Mouse (Mus musculus): ENCODE results near the gene Mitf. TPM values are rescaled to one million over a fixed set of nuclear protein-coding genes. Genes with fewer than 3 reads are reported as not detected.

Gene Mitf
- polyA plus RNA-seq, 1 experiment from 2014 or later = 1.4 TPM

DNA sequence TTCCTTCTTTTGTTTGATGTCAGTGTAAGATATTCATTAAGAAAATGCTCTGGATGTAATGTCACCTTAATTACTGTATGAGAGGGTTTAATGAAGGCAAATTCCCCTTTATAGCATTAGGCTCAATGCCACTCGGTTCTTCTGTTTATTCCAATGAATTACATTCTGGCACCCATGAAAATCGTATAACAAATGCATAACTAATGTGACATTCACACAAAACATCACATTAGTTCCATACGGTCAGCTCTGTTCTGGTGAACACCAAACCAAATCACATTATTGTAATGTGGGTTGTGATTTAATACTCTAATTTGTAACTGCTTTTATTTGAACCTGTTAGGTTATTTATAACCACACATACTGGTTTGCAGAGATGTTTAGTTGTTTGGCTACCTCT is 231.7 kb downstream of the Mitf start:
- H3K4me1 ChIP-seq (ENCODE audit: control insufficient read depth, insufficient read depth, low read length) = no peaks in the 10 kb centered on the region
- no peak overlapping the region for H3K4me3 ChIP-seq (ENCODE audit: low read depth, low read length)
- H3K36me3 ChIP-seq (ENCODE audit: control insufficient read depth, insufficient read depth, low read length) = no peaks in the 10 kb centered on the region
- no peak for ATAC-seq (ENCODE audit: insufficient read depth, low FRiP score, low TSS enrichment)
- peaks cover 49% of the 10 kb centered on the region for H3K27me3 ChIP-seq (ENCODE audit: control insufficient read depth, insufficient read depth, low read length)
- DNase-seq (ENCODE audit: low spot score) = no peak
- no peaks in the 10 kb centered on the region for H3K9me3 ChIP-seq (ENCODE audit: control insufficient read depth, low read length)
- no peak overlapping the region for H3K27ac ChIP-seq (ENCODE audit: low read depth, low read length)
- no peak overlapping the region for H3K9ac ChIP-seq (ENCODE audit: low read length)
- 44% methylated on average over 3 of the region's 3 CpGs for WGBS
- no peak overlapping the region for H3K4me2 ChIP-seq (ENCODE audit: low read depth)

DNA sequence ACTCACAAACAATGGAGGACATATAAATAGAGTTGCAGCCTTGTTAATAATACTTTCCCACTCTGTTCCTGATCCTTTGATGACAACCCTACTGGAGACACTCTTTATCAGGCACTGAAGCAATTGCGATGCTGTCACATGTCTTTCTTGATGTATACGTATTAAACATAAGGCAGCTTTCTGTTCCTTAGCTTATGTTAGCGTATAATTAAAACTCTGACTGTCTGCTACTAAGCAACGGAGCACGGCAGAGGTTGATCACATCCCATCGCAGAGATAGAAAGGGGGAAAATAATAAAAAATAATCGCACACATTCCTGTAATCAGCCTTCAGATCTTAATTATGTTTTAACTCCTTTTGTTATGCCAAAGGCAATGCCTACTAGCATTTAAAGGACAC is 234.9 kb downstream of the Mitf start:
- Histone ChIP-seq H3K4me2 (ENCODE audit: low read depth) (no peak overlapping the region), H3K27ac (ENCODE audit: low read depth, low read length) (no peak overlapping the region), H3K27me3 (ENCODE audit: control insufficient read depth, insufficient read depth, low read length) (peaks cover 35% of the 10 kb centered on the region), H3K9me3 (ENCODE audit: control insufficient read depth, low read length) (no peaks in the 10 kb centered on the region), H3K9ac (ENCODE audit: low read length) (no peak overlapping the region), H3K4me3 (ENCODE audit: low read depth, low read length) (no peak overlapping the region), H3K4me1 (ENCODE audit: control insufficient read depth, insufficient read depth, low read length) (peaks cover 4% of the 10 kb centered on the region; the same call in 1 of the 2 replicates), H3K36me3 (ENCODE audit: control insufficient read depth, insufficient read depth, low read length) (no peaks in the 10 kb centered on the region)
- 92% methylated on average over 7 of the region's 7 CpGs for WGBS
- ATAC-seq (ENCODE audit: insufficient read depth, low FRiP score, low TSS enrichment) (no peak), DNase-seq (ENCODE audit: low spot score) (no peak)

DNA sequence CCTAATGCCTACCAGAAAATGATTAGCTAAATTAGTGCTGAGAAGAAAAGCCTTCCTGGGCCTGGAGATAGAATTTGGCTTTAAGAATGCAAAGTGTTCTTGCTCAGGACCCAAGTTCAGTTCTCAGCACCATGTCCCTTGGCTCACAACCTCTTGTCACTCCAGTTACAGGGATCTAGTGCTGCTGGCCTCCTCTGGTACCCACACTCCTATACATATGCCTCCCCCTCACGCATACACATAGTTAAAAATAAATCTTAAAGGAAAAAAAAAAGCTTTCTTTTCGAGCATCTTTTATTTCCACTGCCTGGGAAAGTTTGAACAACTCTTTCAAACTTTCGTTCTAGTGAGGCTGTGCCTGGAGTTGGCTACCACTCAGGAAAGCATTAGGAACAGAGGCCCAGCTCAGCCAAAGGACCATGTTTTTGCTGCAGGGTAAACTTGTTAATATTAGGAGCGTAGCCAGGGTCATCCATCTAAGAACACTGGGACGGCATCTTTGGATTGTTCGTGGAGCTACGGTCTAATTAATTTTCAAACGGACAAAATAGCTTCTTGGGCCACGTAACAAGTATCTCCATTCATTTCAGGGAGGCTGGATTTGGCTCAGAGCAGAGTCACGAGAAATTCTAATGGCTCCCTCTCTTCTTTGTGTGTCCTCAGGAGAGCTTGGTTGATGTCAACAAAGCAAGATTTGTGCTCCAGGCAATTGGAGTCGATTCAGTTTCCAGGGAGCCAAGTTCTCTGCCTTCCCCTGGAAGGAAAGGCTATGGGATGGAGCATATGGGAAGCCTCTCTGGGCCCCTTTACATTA is 239.7 kb downstream of the Mitf start:
- peak; percentile 16; the same call in 1 of the 2 replicates for ATAC-seq (ENCODE audit: insufficient read depth, low FRiP score, low TSS enrichment)

DNA sequence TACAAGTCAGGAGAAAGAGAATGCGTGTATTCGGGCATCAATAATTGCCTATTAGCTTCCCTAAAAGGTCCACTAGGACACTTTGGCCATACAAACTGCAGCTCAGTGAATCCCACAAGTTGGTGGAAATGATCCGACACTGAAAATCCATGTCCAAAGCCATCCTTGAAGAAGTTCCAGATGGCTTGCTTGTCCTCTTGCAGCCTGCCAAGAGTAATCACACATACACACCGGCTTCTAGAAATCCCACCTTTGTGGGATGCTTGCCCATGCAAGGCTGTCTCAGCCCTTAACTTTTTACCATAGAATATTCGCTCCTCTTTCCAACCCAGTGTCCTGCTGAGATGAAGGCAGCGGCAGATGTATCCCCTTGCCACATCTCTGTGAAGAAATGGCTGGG is 240.9 kb downstream of the Mitf start:
- Histone ChIP-seq H3K27ac (ENCODE audit: low read depth, low read length) (no peak overlapping the region), H3K4me2 (ENCODE audit: low read depth) (no peak overlapping the region), H3K27me3 (ENCODE audit: control insufficient read depth, insufficient read depth, low read length) (peaks cover 14% of the 10 kb centered on the region), H3K36me3 (ENCODE audit: control insufficient read depth, insufficient read depth, low read length) (no peaks in the 10 kb centered on the region), H3K4me3 (ENCODE audit: low read depth, low read length) (no peak overlapping the region), H3K4me1 (ENCODE audit: control insufficient read depth, insufficient read depth, low read length) (peaks cover 13% of the 10 kb centered on the region; the same call in 1 of the 2 replicates), H3K9me3 (ENCODE audit: control insufficient read depth, low read length) (no peaks in the 10 kb centered on the region), H3K9ac (ENCODE audit: low read length) (no peak overlapping the region)
- DNase-seq (ENCODE audit: low spot score) (no peak), ATAC-seq (ENCODE audit: insufficient read depth, low FRiP score, low TSS enrichment) (no peak)
- WGBS = 57% methylated on average over 6 of the region's 6 CpGs

More for the DNA sequence above, 239.7 kb downstream of the Mitf start:
- WGBS = 54% methylated on average over 11 of the region's 11 CpGs
- Histone ChIP-seq H3K9ac (ENCODE audit: low read length) (no peak overlapping the region), H3K4me2 (ENCODE audit: low read depth) (no peak overlapping the region), H3K4me3 (ENCODE audit: low read depth, low read length) (no peak overlapping the region), H3K27ac (ENCODE audit: low read depth, low read length) (no peak overlapping the region), H3K4me1 (ENCODE audit: control insufficient read depth, insufficient read depth, low read length) (peaks cover 13% of the 10 kb centered on the region; the same call in 1 of the 2 replicates), H3K9me3 (ENCODE audit: control insufficient read depth, low read length) (no peaks in the 10 kb centered on the region), H3K27me3 (ENCODE audit: control insufficient read depth, insufficient read depth, low read length) (peaks cover 21% of the 10 kb centered on the region), H3K36me3 (ENCODE audit: control insufficient read depth, insufficient read depth, low read length) (no peaks in the 10 kb centered on the region)
- peak; percentile 43 for DNase-seq (ENCODE audit: low spot score)

DNA sequence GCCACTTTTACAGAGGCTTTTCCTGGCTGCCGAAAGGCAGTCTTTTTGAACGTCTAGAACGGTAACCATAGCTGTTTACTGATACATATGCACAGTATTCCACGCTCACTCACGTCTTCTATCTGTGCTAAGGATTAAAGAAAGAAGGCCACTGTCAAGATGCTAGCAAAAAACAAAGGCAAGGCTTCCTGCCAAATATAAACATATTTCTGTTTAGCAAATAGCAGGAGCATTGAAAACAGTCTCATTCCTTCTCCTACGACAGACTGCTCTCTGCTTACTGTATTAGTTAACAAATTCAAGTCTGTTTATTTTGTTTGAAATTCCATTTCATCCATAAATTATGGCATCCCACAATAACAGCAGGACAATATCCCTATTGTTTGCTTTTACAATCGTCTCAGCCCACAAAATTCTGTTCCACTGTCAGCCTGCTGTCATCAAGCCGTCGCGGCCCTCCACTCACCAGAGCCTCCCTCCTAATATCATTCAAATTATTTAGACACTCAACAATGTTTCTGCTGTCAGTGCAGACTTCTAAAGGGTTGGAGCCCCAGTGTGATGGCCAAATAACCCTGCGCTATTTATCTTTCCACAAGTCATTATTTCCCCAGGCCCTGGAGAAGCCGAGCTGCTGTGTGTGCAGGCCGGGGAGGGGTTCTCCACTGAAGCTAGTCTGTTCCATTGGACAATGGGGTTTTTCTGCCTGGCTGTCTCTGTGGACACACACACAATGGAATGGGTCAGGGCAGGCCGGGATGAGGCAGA is 242.0 kb downstream of the Mitf start:
- Histone ChIP-seq H3K9ac (ENCODE audit: low read length) (no peak overlapping the region), H3K27ac (ENCODE audit: low read depth, low read length) (peak overlapping the region; percentile 68), H3K4me1 (ENCODE audit: control insufficient read depth, insufficient read depth, low read length) (peaks cover 13% of the 10 kb centered on the region; the same call in 1 of the 2 replicates), H3K4me3 (ENCODE audit: low read depth, low read length) (no peak overlapping the region), H3K4me2 (ENCODE audit: low read depth) (no peak overlapping the region), H3K27me3 (ENCODE audit: control insufficient read depth, insufficient read depth, low read length) (peaks cover 5% of the 10 kb centered on the region; the same call in 1 of the 2 replicates), H3K36me3 (ENCODE audit: control insufficient read depth, insufficient read depth, low read length) (no peaks in the 10 kb centered on the region), H3K9me3 (ENCODE audit: control insufficient read depth, low read length) (no peaks in the 10 kb centered on the region)
- peak; percentile 74 for DNase-seq (ENCODE audit: low spot score)
- 28% methylated on average over 14 of the region's 14 CpGs for WGBS
- ATAC-seq (ENCODE audit: insufficient read depth, low FRiP score, low TSS enrichment) = peak; percentile 88

DNA sequence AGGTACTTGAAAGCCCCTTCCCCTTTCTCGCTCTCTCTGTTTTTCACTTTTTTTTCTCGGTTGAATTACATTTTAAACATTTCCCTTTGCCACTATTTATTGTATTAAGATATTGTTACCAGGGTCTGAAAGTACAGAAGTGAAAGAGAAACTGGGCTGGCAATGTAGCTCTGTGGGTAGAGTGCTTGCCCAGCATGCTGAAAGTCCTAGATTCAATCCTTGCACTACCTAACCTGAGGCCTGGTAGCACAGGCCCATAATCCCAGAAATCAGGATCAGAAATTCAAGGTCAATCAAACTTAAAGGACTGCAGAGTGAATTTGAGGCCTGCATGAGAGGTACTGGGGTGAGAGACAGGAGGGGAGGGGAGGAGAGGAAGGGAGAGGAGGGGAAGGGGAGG is 242.7 kb downstream of the Mitf start:
- peaks cover 13% of the 10 kb centered on the region; the same call in 1 of the 2 replicates for H3K4me1 ChIP-seq (ENCODE audit: control insufficient read depth, insufficient read depth, low read length)
- 34% methylated on average over 2 of the region's 2 CpGs for WGBS
- H3K9me3 ChIP-seq (ENCODE audit: control insufficient read depth, low read length) = no peaks in the 10 kb centered on the region
- H3K4me3 ChIP-seq (ENCODE audit: low read depth, low read length) = no peak overlapping the region
- H3K27ac ChIP-seq (ENCODE audit: low read depth, low read length) = peak overlapping the region; percentile 68
- no peak overlapping the region for H3K4me2 ChIP-seq (ENCODE audit: low read depth)
- no peaks in the 10 kb centered on the region for H3K36me3 ChIP-seq (ENCODE audit: control insufficient read depth, insufficient read depth, low read length)
- no peak overlapping the region for H3K9ac ChIP-seq (ENCODE audit: low read length)
- H3K27me3 ChIP-seq (ENCODE audit: control insufficient read depth, insufficient read depth, low read length) = peaks cover 3% of the 10 kb centered on the region; the same call in 1 of the 2 replicates
- DNase-seq (ENCODE audit: low spot score) = peak; percentile 29
- no peak for ATAC-seq (ENCODE audit: insufficient read depth, low FRiP score, low TSS enrichment)

DNA sequence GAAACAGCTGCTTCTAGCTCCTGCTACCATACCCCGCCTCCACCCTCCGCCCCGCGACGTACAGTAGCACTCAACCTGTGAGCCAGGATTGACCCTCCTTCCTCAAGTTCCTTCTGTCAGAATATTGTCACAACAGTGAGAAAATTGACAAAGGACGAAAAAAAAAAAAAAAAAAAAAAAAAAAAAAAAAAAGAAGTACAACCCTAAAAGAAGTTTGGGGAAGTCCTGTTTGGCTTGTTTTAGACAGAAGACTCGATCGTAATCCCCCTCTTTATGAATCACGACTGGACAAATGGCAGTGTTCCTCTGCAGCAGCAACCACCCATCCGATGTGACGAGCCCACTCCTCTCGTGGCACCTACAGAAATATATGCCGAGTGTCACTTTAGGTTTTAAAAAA is 255.0 kb downstream of the Mitf start:
- H3K9me3 ChIP-seq (ENCODE audit: control insufficient read depth, low read length) = no peaks in the 10 kb centered on the region
- no peak for DNase-seq (ENCODE audit: low spot score)
- no peak overlapping the region for H3K27ac ChIP-seq (ENCODE audit: low read depth, low read length)
- no peak overlapping the region for H3K9ac ChIP-seq (ENCODE audit: low read length)
- WGBS = 90% methylated on average over 13 of the region's 13 CpGs
- no peak overlapping the region for H3K4me2 ChIP-seq (ENCODE audit: low read depth)
- no peaks in the 10 kb centered on the region for H3K4me1 ChIP-seq (ENCODE audit: control insufficient read depth, insufficient read depth, low read length)
- no peaks in the 10 kb centered on the region for H3K36me3 ChIP-seq (ENCODE audit: control insufficient read depth, insufficient read depth, low read length)
- H3K4me3 ChIP-seq (ENCODE audit: low read depth, low read length) = no peak overlapping the region
- no peaks in the 10 kb centered on the region for H3K27me3 ChIP-seq (ENCODE audit: control insufficient read depth, insufficient read depth, low read length)
- no peak for ATAC-seq (ENCODE audit: insufficient read depth, low FRiP score, low TSS enrichment)

DNA sequence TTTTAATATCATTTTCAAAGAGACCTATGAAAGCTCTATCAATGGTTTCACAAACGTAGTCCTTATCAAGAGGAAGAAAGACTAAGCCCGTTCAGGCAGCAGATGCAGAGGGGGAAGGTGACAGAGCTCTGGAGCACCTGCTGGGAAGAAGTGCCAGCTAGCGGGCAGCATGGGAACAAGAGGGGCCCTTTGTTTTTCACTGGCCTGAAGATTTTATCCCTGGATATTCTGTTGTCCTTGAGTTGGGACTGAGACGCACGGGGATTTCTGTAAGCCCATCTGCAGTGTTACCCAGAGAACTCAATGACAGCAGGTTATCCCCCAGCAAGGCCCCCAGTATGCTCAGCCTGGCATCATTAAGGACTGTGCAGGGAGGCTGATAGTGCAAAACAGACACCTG is 258.1 kb downstream of the Mitf start:
- 26% methylated on average over 5 of the region's 5 CpGs for WGBS
- no peak for DNase-seq (ENCODE audit: low spot score)
- no peak overlapping the region for H3K27ac ChIP-seq (ENCODE audit: low read depth, low read length)

More for the DNA sequence above, 258.1 kb downstream of the Mitf start:
- no peaks in the 10 kb centered on the region for H3K4me1 ChIP-seq (ENCODE audit: control insufficient read depth, insufficient read depth, low read length)
- H3K4me3 ChIP-seq (ENCODE audit: low read depth, low read length) = no peak overlapping the region
- no peak overlapping the region for H3K4me2 ChIP-seq (ENCODE audit: low read depth)
- no peaks in the 10 kb centered on the region for H3K9me3 ChIP-seq (ENCODE audit: control insufficient read depth, low read length)
- no peak for ATAC-seq (ENCODE audit: insufficient read depth, low FRiP score, low TSS enrichment)
- H3K9ac ChIP-seq (ENCODE audit: low read length) = no peak overlapping the region
- H3K27me3 ChIP-seq (ENCODE audit: control insufficient read depth, insufficient read depth, low read length) = no peaks in the 10 kb centered on the region
- H3K36me3 ChIP-seq (ENCODE audit: control insufficient read depth, insufficient read depth, low read length) = no peaks in the 10 kb centered on the region

All from neural tube, embryonic 11.5 days (tissue).